Comparison of ENCODE assay signal across 21 mouse cellular contexts in the genomic region with DNA sequence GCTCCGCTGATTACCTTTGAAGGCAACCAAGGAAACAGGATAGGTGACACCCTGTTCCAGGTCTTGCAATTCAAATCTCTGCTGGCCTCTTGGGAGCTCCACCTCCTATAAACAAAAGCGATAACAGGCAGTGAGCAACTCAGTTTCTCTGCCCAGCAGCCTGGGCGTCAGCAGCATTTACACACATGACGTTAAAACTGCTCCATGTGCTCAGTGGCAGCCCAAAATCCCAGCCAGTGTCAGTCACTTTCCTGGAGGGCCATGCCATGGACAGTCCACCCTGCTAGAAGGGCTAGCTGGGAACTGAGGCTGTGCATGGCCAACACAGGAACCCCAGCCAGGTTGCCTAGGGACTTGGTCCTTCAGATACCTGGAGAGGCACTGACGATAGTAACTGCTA. TPM values are rescaled to one million over a fixed set of nuclear protein-coding genes. Genes with fewer than 3 reads are reported as not detected.
"Had no signal": no experiment of that assay in that cellular context is flagged by ENCODE, and none has a peak within 500 bp of the region (broad histone marks: within the 10 kb centered on the region; RNA-seq: fewer than 3 reads in every experiment).

No protein-coding gene starts in this region.

- H3K36me3 ChIP-seq: limb, embryonic 12.5 days; limb, embryonic 15.5 days; midbrain, embryonic 12.5 days; midbrain, embryonic 15.5 days; neural tube, embryonic 12.5 days; neural tube, embryonic 15.5 days had no signal

- H3K4me1 ChIP-seq: limb, embryonic 12.5 days; limb, embryonic 15.5 days; midbrain, embryonic 12.5 days; midbrain, embryonic 15.5 days; neural tube, embryonic 12.5 days; neural tube, embryonic 15.5 days had no signal

- H3K9me3 ChIP-seq: limb, embryonic 12.5 days; limb, embryonic 15.5 days; midbrain, embryonic 12.5 days; midbrain, embryonic 15.5 days; neural tube, embryonic 12.5 days; neural tube, embryonic 15.5 days had no signal

- H3K27ac ChIP-seq: limb, embryonic 12.5 days; limb, embryonic 15.5 days; liver, embryonic 14.5 days; macrophage; midbrain, embryonic 12.5 days; midbrain, embryonic 15.5 days; neural tube, embryonic 12.5 days; neural tube, embryonic 15.5 days had no signal

- H3K4me2 ChIP-seq: limb, embryonic 12.5 days; limb, embryonic 15.5 days; liver, embryonic 11.5 days; midbrain, embryonic 12.5 days; midbrain, embryonic 15.5 days; neural tube, embryonic 12.5 days; neural tube, embryonic 15.5 days had no signal

- ATAC-seq: liver, postnatal 0 days; midbrain, embryonic 15.5 days had no signal

- H3K27me3 ChIP-seq: limb, embryonic 12.5 days; limb, embryonic 15.5 days; midbrain, embryonic 12.5 days; midbrain, embryonic 15.5 days; neural tube, embryonic 12.5 days; neural tube, embryonic 15.5 days had no signal

- H3K9ac ChIP-seq: limb, embryonic 12.5 days; limb, embryonic 15.5 days; liver, embryonic 14.5 days; liver, postnatal 0 days; midbrain, embryonic 12.5 days; midbrain, embryonic 15.5 days; neural tube, embryonic 12.5 days; neural tube, embryonic 15.5 days had no signal

- H3K4me3 ChIP-seq: limb, embryonic 12.5 days; limb, embryonic 15.5 days; midbrain, embryonic 12.5 days; midbrain, embryonic 15.5 days; neural tube, embryonic 12.5 days; neural tube, embryonic 15.5 days had no signal

- DNase-seq: kidney, adult 18-20 months; kidney, adult 9 months; kidney, postnatal 14 days; kidney, postnatal 4 days; left cerebral cortex, postnatal 4 days; liver, postnatal 0 days; right cerebral cortex, adult 18-20 months; right cerebral cortex, postnatal 25 days; spleen, adult 18-20 months; thymus, adult 2 months; thymus, postnatal 14 days; thymus, postnatal 4 days had no signal

RNA-seq across cellular contexts. Expression of gene Tnn, which starts 48.0 kb away (rescaled TPM):
- polyA plus RNA-seq: liver, embryonic 11.5 days; liver, postnatal 0 days; macrophage; midbrain, embryonic 15.5 days had no signal
